Mouse (Mus musculus): Measurements from ENCODE around the gene Ipp. TPM values are rescaled to one million over a fixed set of nuclear protein-coding genes. Genes with fewer than 3 reads are reported as not detected.

The Ipp gene
- total RNA-seq (2021) = 10 to 100 TPM; 15.1 to 17.1 TPM

GRCm38 (mm10) chr4:116507425-116508218 is at the start of gene Ipp:
TSS of gene Ipp (plus strand) at chr4:116507549.
- peak; percentile 95 to 96 for DNase-seq
- intact Hi-C loops (cut with DNase I) = loop anchor here (1.0 to 5.0 kb wide), 2 partner anchors 43 to 50 kb away; partner anchors contain the start of genes Gpbp1l1, Mast2 and Tmem69

GRCm38 (mm10) chr4:116461943-116462342 is 45.4 kb upstream of the Ipp start:
- DNase-seq = no peak
- intact Hi-C loops (cut with DNase I) = loop anchor here (5.0 kb wide), 2 partner anchors 95 to 120 kb away; partner anchors contain the start of genes Gpbp1l1 and Tmem69

GRCm38 (mm10) chr4:116463231-116464125 is 43.9 kb upstream of the Ipp start:
- peak in 1 of 2 experiments; percentile 62 for DNase-seq
- intact Hi-C loops (cut with DNase I) = loop anchor here (1.0 to 5.0 kb wide), 3 partner anchors 44 to 121 kb away; partner anchors contain the start of genes Gpbp1l1, Ipp and Tmem69

GRCm38 (mm10) chr4:116464126-116464981 is 43.0 kb upstream of the Ipp start, which contains the start of gene Mast2:
TSS of gene Mast2 (minus strand) at chr4:116464183.
- peak; percentile 88 to 89 for DNase-seq
- intact Hi-C loops (cut with DNase I) = loop anchor here (1.0 to 5.0 kb wide), 3 partner anchors 43 to 122 kb away; partner anchors contain the start of genes Gpbp1l1, Ipp and Tmem69

- no peak for DNase-seq
- intact Hi-C loops (cut with DNase I) = no loop called here
Observed at GRCm38 (mm10) chr4:116481322-116481721, 26.0 kb upstream of the Ipp start.

GRCm38 (mm10) chr4:116483476-116483875 is 23.9 kb upstream of the Ipp start:
- intact Hi-C loops (cut with DNase I) = no loop called here
- DNase-seq = peak; percentile 61 to 62

- DNase-seq = peak; percentile 57 to 58
- intact Hi-C loops (cut with DNase I) = no loop called here
Observed at GRCm38 (mm10) chr4:116491119-116491536, 16.2 kb upstream of the Ipp start.

- peak; percentile 5 to 8 for DNase-seq
- intact Hi-C loops (cut with DNase I) = no loop called here
Observed at GRCm38 (mm10) chr4:116491886-116492285, 15.5 kb upstream of the Ipp start.

- intact Hi-C loops (cut with DNase I) = no loop called here
Observed at GRCm38 (mm10) chr4:116492460-116492859, 14.9 kb upstream of the Ipp start.

GRCm38 (mm10) chr4:116493646-116494045 is 13.7 kb upstream of the Ipp start:
- no peak for DNase-seq
- intact Hi-C loops (cut with DNase I) = no loop called here

More at GRCm38 (mm10) chr4:116492460-116492859, 14.9 kb upstream of the Ipp start:
- DNase-seq = peak; percentile 12 to 20

- intact Hi-C loops (cut with DNase I) = no loop called here
Observed at GRCm38 (mm10) chr4:116499978-116500377, 7.4 kb upstream of the Ipp start.

GRCm38 (mm10) chr4:116506886-116507424 is 394 bp upstream of the Ipp start:
- no peak for DNase-seq

More at GRCm38 (mm10) chr4:116499978-116500377, 7.4 kb upstream of the Ipp start:
- DNase-seq = no peak

GRCm38 (mm10) chr4:116531109-116531508 is 23.8 kb downstream of the Ipp start:
- intact Hi-C loops (cut with DNase I) = loop anchor here (5.0 kb wide), 1 partner anchor 189 kb away; no protein-coding TSS in a partner anchor
- no peak for DNase-seq

More at GRCm38 (mm10) chr4:116506886-116507424, 394 bp upstream of the Ipp start:
- intact Hi-C loops (cut with DNase I) = loop anchor here (1.0 to 5.0 kb wide), 2 partner anchors 43 to 50 kb away; partner anchors contain the start of genes Gpbp1l1, Mast2 and Tmem69

GRCm38 (mm10) chr4:116536351-116536750 is 29.0 kb downstream of the Ipp start:
- intact Hi-C loops (cut with DNase I) = no loop called here
- DNase-seq = no peak

GRCm38 (mm10) chr4:116537737-116538136 is 30.4 kb downstream of the Ipp start:
- DNase-seq = no peak
- intact Hi-C loops (cut with DNase I) = no loop called here

GRCm38 (mm10) chr4:116550432-116550831 is 43.1 kb downstream of the Ipp start:
- intact Hi-C loops (cut with DNase I) = no loop called here
- DNase-seq = no peak

- no peak for DNase-seq
- intact Hi-C loops (cut with DNase I) = no loop called here
Observed at GRCm38 (mm10) chr4:116553035-116553434, 45.7 kb downstream of the Ipp start.

- intact Hi-C loops (cut with DNase I) = loop anchor here (5.0 kb wide), 2 partner anchors 48 to 93 kb away; partner anchors contain the start of genes Ipp and Mast2
- peak; percentile 87 to 91 for DNase-seq
Observed at GRCm38 (mm10) chr4:116555413-116556300, 48.3 kb downstream of the Ipp start, which contains the start of gene Tmem69. TSS of gene Tmem69 (minus strand) at chr4:116555936.

Measured in heart, postnatal 10 days (tissue).